Mouse (Mus musculus): ENCODE measurements around the gene Slc44a1. TPM values are rescaled to one million over a fixed set of nuclear protein-coding genes. Genes with fewer than 3 reads are reported as not detected.

Gene Slc44a1
- 10 to 100 TPM; 67.4 to 86.4 TPM for total RNA-seq (2021)

GRCm38 (mm10) chr4:53440010-53440815 is at the start of gene Slc44a1:
Slc44a1 (plus strand) TSS chr4:53440413.
- intact Hi-C loops (cut with DNase I), result loop anchor here (2.0 to 5.0 kb wide), 3 partner anchors 37 to 97 kb away; no protein-coding TSS in a partner anchor
- DNase-seq (ENCODE audit: low spot score in 2 of 2), result peak; percentile 78 to 88

GRCm38 (mm10) chr4:53395002-53395401 is 45.2 kb upstream of the Slc44a1 start:
- DNase-seq (ENCODE audit: low spot score in 2 of 2), result no peak
- intact Hi-C loops (cut with DNase I), result no loop called here

GRCm38 (mm10) chr4:53396623-53397192 is 43.5 kb upstream of the Slc44a1 start:
- intact Hi-C loops (cut with DNase I), result no loop called here

GRCm38 (mm10) chr4:53397280-53398117 is 42.7 kb upstream of the Slc44a1 start:
- DNase-seq (ENCODE audit: low spot score in 2 of 2), result no peak
- intact Hi-C loops (cut with DNase I), result no loop called here

More at GRCm38 (mm10) chr4:53396623-53397192, 43.5 kb upstream of the Slc44a1 start:
- no peak for DNase-seq (ENCODE audit: low spot score in 2 of 2)

DNA sequence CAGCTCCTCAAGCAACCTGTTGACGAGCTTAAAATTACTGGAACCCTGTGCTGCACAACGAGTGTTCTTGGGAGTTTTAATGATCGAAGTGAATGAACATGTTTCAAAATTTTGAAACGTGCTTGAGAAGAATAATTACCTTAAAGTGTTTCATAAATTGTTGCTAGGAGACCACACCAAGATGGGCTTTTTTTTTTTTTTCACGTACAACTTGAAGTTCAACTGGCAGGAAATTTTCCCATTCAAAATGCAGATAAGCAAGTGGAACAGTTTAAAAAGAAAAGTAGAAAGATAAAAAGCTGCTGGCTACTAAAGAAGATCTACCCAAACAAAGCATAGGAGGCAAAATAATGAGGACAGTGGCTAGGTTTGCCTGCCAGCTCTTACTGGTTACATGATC is 41.7 kb upstream of the Slc44a1 start:
- intact Hi-C loops (cut with DNase I), result no loop called here
- DNase-seq (ENCODE audit: low spot score in 2 of 2), result no peak

DNA sequence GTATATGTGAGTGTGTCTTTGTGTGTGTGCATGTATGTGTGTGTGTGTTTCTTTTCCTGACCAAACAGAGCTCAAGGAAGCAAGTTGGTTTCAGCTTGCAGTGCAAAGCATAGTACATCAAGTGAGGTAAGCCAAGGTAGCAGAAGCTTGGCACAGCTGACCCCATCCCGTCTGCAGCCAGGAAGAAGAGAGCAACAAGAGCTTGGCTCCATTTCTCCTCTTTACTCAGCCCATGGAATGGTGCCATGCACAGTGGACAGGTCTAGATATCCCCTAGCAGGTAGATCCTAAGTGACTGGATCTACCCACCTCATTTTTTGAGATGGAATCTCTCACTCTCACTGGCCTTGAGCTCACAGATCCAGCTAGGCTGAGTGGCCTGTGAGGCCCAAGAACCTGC is 40.8 kb upstream of the Slc44a1 start:
- intact Hi-C loops (cut with DNase I), result no loop called here
- no peak for DNase-seq (ENCODE audit: low spot score in 2 of 2)

GRCm38 (mm10) chr4:53403386-53403785 is 36.8 kb upstream of the Slc44a1 start:
- intact Hi-C loops (cut with DNase I), result no loop called here
- DNase-seq (ENCODE audit: low spot score in 2 of 2), result no peak

- intact Hi-C loops (cut with DNase I), result loop anchor here (2.0 kb wide), 1 partner anchor 34 kb away; no protein-coding TSS in a partner anchor
- peak in 1 of 2 experiments; percentile 28 for DNase-seq (ENCODE audit: low spot score in 2 of 2)
Observed at GRCm38 (mm10) chr4:53404431-53404925, 35.7 kb upstream of the Slc44a1 start.

DNA sequence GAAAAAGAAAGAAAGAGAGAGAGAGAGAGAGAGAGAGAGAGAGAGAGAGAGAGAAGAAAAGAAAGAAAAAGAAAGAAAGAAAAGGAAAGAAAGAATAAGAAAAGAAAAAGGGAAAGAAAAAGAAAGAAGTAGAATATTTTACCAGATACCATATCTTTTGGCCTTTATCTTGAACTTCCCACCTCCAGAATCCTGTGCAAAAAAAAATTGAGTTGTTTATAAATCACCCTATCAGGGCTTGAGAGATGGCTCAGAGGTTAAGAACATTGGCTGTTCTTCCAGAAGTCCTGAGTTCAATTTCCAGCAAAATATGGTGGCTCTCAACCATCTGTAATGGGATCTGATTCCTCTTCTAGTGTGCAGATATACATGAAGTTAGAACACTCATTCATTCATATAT is 33.3 kb upstream of the Slc44a1 start:
- intact Hi-C loops (cut with DNase I), result no loop called here
- no peak for DNase-seq (ENCODE audit: low spot score in 2 of 2)

DNA sequence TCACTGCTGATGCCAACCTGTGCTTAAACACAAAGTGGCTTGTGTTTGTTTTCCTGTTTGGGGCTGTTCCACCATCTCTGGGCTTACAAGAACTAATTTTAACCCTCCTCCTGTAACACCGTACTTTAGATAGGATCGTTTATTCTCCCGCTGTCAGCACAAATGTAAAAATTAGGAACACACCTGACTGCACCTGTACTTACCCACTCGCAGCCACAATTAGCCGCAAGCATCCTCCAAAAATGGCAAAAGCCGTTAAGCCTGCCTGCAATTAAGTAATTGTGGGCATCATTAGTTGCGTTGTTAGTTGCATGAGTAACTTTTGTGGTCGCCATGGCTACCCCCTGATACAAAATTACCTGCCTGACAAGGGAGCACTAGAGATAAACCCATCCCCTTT is 31.4 kb upstream of the Slc44a1 start:
- no peak for DNase-seq (ENCODE audit: low spot score in 2 of 2)
- intact Hi-C loops (cut with DNase I), result no loop called here

GRCm38 (mm10) chr4:53409526-53410085 is 30.6 kb upstream of the Slc44a1 start:
- intact Hi-C loops (cut with DNase I), result no loop called here
- no peak for DNase-seq (ENCODE audit: low spot score in 2 of 2)

DNA sequence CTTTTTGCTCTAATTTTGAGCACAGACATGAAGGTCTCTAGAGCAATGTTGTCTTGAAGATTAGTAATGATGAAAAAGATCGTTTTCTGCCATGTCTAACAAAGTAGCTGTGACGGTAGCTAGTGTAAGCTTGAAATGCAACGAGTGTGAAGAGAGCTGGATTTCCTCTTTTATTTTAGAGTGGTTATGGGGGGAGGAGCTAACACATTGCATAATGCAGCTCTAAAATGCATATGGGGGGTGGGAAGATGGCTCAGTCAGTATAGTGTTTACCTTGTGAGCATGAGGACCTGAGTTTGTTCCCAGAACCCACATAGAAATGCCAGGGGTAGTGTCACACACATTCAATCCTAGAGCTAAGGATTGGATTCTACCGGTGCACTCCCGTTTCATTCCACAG is 29.5 kb upstream of the Slc44a1 start:
- intact Hi-C loops (cut with DNase I), result no loop called here

GRCm38 (mm10) chr4:53411958-53412870 is 28.0 kb upstream of the Slc44a1 start:
- intact Hi-C loops (cut with DNase I), result no loop called here

More for the DNA sequence above, 29.5 kb upstream of the Slc44a1 start:
- no peak for DNase-seq (ENCODE audit: low spot score in 2 of 2)

DNA sequence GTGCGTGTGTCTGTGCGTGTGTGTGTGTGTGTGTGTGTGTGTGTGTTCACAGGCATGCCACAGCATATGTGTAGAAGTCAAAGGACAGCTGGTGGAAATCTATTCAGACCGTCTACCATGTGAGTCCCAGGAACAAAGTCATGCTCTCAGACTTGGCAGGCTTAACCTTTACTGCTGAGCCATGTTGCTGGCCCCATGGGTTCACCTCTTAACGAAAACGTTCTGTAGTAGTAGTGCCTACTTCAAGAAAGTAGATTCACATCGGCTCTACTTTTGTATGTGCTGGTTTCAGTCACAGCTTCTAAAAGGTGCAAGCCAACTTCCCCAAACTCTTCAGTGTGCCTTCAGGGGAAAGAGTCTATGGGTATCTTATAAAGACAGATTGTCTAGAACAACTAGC is 27.2 kb upstream of the Slc44a1 start:
- intact Hi-C loops (cut with DNase I), result no loop called here

More at GRCm38 (mm10) chr4:53411958-53412870, 28.0 kb upstream of the Slc44a1 start:
- DNase-seq (ENCODE audit: low spot score in 2 of 2), result no peak

DNA sequence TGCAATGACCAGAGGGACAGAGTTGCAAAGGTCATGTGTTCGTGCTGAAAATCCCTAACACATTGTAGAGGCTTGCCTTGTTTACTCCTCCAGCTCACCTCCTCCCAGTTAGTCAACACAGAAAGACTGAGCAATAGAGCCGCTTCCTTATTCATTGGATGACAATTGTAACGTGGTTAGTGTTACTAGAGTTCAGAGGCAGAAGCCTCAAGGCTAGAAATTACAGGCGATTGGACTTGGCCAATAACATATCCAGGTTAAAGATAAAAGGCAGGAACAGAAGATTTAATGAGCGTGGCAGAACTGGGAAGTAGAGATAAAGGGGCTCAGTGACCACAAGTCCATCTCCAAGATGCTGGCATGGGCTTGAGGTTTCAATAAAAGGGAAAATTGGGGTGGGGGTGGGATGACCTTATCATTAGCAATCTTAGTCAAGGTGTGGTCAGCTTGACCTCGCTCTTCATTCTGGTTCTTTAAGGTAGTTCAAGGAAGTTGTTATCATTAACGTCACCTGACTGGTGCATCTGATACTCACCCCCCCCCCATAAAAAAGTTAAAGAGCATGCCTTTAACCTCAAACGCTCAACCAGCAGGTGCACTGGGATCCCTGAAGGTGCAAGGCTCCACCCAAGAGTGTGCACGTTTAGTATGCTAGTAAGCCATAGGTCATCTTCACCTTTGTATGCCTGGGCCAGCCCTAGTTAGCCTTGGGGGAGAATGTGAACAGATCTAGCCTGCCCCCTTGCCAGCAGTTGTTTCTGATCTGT is 26.0 kb upstream of the Slc44a1 start:
- no peak for DNase-seq (ENCODE audit: low spot score in 2 of 2)

More for the DNA sequence above, 27.2 kb upstream of the Slc44a1 start:
- DNase-seq (ENCODE audit: low spot score in 2 of 2), result no peak

GRCm38 (mm10) chr4:53415873-53416637 is 24.2 kb upstream of the Slc44a1 start:
- DNase-seq (ENCODE audit: low spot score in 2 of 2), result peak; percentile 41 to 51
- intact Hi-C loops (cut with DNase I), result no loop called here

More for the DNA sequence above, 26.0 kb upstream of the Slc44a1 start:
- intact Hi-C loops (cut with DNase I), result no loop called here

GRCm38 (mm10) chr4:53416928-53417327 is 23.3 kb upstream of the Slc44a1 start:
- no peak for DNase-seq (ENCODE audit: low spot score in 2 of 2)
- intact Hi-C loops (cut with DNase I), result no loop called here
